Comparison of ENCODE assay signal across 26 mouse cellular contexts in genomic region chr11:110403602-110404001, GRCm38 (mm10). TPM values are rescaled to one million over a fixed set of nuclear protein-coding genes. Genes with fewer than 3 reads are reported as not detected.
DNase-seq lines count a peak whose midpoint lies in the region; ATAC-seq and TF ChIP-seq lines count a peak whose summit lies in the region.
"Had no signal": no experiment of that assay in that cellular context is flagged by ENCODE, and none has a peak within 500 bp of the region (broad histone marks: within the 10 kb centered on the region; RNA-seq: fewer than 3 reads in every experiment).

No protein-coding gene starts in this region.

- no peak overlapping the region for H3K4me3 ChIP-seq in midbrain, embryonic 11.5 days (ENCODE audit: low read depth, low read length)
- H3K4me3 ChIP-seq in midbrain, embryonic 10.5 days, result no peak overlapping the region
- no peak overlapping the region for H3K4me3 ChIP-seq in layer of hippocampus, adult 2 months
- H3K4me3 ChIP-seq: embryonic facial prominence, embryonic 13.5 days; embryonic facial prominence, embryonic 15.5 days; erythroblast, embryonic 14.5 days; forebrain, embryonic 10.5 days; forebrain, embryonic 12.5 days had no signal

- no peak overlapping the region for H3K4me2 ChIP-seq in midbrain, embryonic 11.5 days
- H3K4me2 ChIP-seq: embryonic facial prominence, embryonic 13.5 days; embryonic facial prominence, embryonic 15.5 days; forebrain, embryonic 12.5 days had no signal

- no peaks in the 10 kb centered on the region for H3K9me3 ChIP-seq in midbrain, embryonic 11.5 days (ENCODE audit: control insufficient read depth, low read length)
- H3K9me3 ChIP-seq in midbrain, embryonic 10.5 days (replicated peaks), result no peaks in the 10 kb centered on the region
- H3K9me3 ChIP-seq: embryonic facial prominence, embryonic 13.5 days; embryonic facial prominence, embryonic 15.5 days; forebrain, embryonic 12.5 days had no signal

- 90% methylated on average over 2 of the region's 2 CpGs for WGBS in midbrain, embryonic 11.5 days
- WGBS in midbrain, embryonic 10.5 days, result 90% methylated on average over 2 of the region's 2 CpGs

- H3K27me3 ChIP-seq in midbrain, embryonic 11.5 days (ENCODE audit: control insufficient read depth, insufficient read depth, low read length), result no peaks in the 10 kb centered on the region
- no peaks in the 10 kb centered on the region for H3K27me3 ChIP-seq in midbrain, embryonic 10.5 days (ENCODE audit: low read depth, poor library complexity, severe bottlenecking)
- H3K27me3 ChIP-seq: CH12.LX; embryonic facial prominence, embryonic 13.5 days; embryonic facial prominence, embryonic 15.5 days; forebrain, embryonic 12.5 days had no signal

- no peak overlapping the region for H3K27ac ChIP-seq in midbrain, embryonic 11.5 days (ENCODE audit: low read depth, low read length)
- H3K27ac ChIP-seq in midbrain, embryonic 10.5 days (replicated peaks), result no peak overlapping the region
- no peak overlapping the region for H3K27ac ChIP-seq in layer of hippocampus, adult 2 months
- H3K27ac ChIP-seq: embryonic facial prominence, embryonic 13.5 days; embryonic facial prominence, embryonic 15.5 days; forebrain, embryonic 10.5 days; forebrain, embryonic 12.5 days had no signal

- no peak for ATAC-seq in midbrain, embryonic 11.5 days (ENCODE audit: low FRiP score)
- peak; percentile 55 for ATAC-seq in megakaryocyte, adult 5-6 weeks (ENCODE audit: poor library complexity, severe bottlenecking)
- ATAC-seq: CD4-positive, CD25-positive, alpha-beta regulatory T cell, adult 4 months; forebrain, embryonic 14.5 days; forebrain, embryonic 16.5 days had no signal

- peak; percentile 31 for DNase-seq in midbrain, embryonic 11.5 days (ENCODE audit: low spot score, missing footprints)
- DNase-seq in midbrain, embryonic 10.5 days (ENCODE audit: low spot score), result no peak
- DNase-seq in lung, postnatal 10 days, result no peak
- DNase-seq in layer of hippocampus, adult 2 months (ENCODE audit: low spot score in 2 of 2), result no peak
- DNase-seq: adrenal gland, adult 2 months; adrenal gland, postnatal 10 days; adrenal gland, postnatal 36 days; B cell, adult 2 months; cerebellum, adult 11 months; cerebellum, adult 18-20 months; cerebellum, adult 8-10 months; cerebellum, adult 9-11 months; cerebellum, postnatal 14 days; cerebellum, postnatal 36 days; embryo, embryonic 11 days had no signal

- H3K4me1 ChIP-seq in midbrain, embryonic 11.5 days (ENCODE audit: control insufficient read depth, insufficient read depth, low read length), result peaks cover 8% of the 10 kb centered on the region
- peaks cover 31% of the 10 kb centered on the region for H3K4me1 ChIP-seq in midbrain, embryonic 10.5 days

- no peak for TF ChIP-seq CTCF in layer of hippocampus, adult 2 months (conservative IDR thresholded peaks at IDR 0.05)

- H3K36me3 ChIP-seq in midbrain, embryonic 11.5 days (ENCODE audit: control insufficient read depth, insufficient read depth, low read length), result no peaks in the 10 kb centered on the region
- H3K36me3 ChIP-seq in midbrain, embryonic 10.5 days, result peaks cover 24% of the 10 kb centered on the region
- H3K36me3 ChIP-seq: embryonic facial prominence, embryonic 15.5 days; forebrain, embryonic 12.5 days; G1E had no signal

- H3K9ac ChIP-seq in midbrain, embryonic 11.5 days (ENCODE audit: low read length), result no peak overlapping the region
- H3K9ac ChIP-seq: embryonic facial prominence, embryonic 13.5 days; embryonic facial prominence, embryonic 15.5 days; forebrain, embryonic 12.5 days had no signal

RNA-seq across cellular contexts. Expression of gene Map2k6, which starts 4.7 kb away (rescaled TPM):
- polyA plus RNA-seq in midbrain, embryonic 11.5 days (2014; fragmentation: Nextera tagmentation; extraction: Ambion mirVana), result 37.1 and 38.7 TPM in 2 replicates
- 31.4 and 35.8 TPM in 2 replicates for polyA plus RNA-seq in midbrain, embryonic 10.5 days (2016; fragmentation: Nextera tagmentation; extraction: Ambion mirVana)
- 10.3 and 12.6 TPM in 2 replicates for total RNA-seq in megakaryocyte, adult 5-6 weeks (2015)
- total RNA-seq in megakaryocyte, adult 5-6 weeks (2017), result 14.8 and 16.0 TPM in 2 replicates
- 10 to 100 TPM; 32.3 to 33.3 TPM for total RNA-seq in layer of hippocampus, adult 2 months (2021)
- polyA plus RNA-seq: erythroblast, embryonic 14.5 days; G1E had no signal
